Mouse (Mus musculus) adrenal gland, postnatal 36 days (tissue): Measurements from ENCODE around the gene Dnali1. TPM values are rescaled to one million over a fixed set of nuclear protein-coding genes. Genes with fewer than 3 reads are reported as not detected.
A peak's percentile ranks its signal among the peaks of the same experiment; 100 is the strongest.

Source experiments
- DNase-seq, 2 experiments: peaks; one replicate each; pipeline ENCODE4 v3.0.0; 2021; ENCODE audit warnings: mixed read lengths in 1 of 2
- total RNA-seq, 2 experiments: library from RNA; stranded (reverse); gene quantifications; 2 replicates each; pipeline ENCODE4 v1.2.3; 2021

The Dnali1 gene
- total RNA-seq, 2 experiments from 2014 or later = not detected

DNA sequence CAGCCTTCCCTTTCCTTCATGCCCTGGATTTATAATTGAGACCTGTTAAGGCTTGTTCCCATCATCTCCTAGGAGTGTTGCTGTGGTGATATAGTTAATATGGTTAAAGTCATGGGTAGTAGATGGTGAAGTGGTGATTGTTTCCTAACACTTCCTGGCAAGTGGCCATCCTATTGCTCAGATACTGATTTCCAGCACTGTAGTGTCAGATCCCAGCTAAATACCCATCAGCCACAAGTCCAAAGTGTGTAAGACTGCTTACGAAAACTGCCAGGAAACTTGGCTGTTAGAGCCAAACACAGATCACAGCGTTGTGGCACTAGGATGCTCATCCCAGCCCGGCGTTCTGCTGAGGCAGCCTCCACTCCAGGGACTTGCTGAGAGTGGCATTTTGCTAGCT is 31.2 kb downstream of the Dnali1 start:
- peak in 1 of 2 experiments; percentile 20 for DNase-seq

DNA sequence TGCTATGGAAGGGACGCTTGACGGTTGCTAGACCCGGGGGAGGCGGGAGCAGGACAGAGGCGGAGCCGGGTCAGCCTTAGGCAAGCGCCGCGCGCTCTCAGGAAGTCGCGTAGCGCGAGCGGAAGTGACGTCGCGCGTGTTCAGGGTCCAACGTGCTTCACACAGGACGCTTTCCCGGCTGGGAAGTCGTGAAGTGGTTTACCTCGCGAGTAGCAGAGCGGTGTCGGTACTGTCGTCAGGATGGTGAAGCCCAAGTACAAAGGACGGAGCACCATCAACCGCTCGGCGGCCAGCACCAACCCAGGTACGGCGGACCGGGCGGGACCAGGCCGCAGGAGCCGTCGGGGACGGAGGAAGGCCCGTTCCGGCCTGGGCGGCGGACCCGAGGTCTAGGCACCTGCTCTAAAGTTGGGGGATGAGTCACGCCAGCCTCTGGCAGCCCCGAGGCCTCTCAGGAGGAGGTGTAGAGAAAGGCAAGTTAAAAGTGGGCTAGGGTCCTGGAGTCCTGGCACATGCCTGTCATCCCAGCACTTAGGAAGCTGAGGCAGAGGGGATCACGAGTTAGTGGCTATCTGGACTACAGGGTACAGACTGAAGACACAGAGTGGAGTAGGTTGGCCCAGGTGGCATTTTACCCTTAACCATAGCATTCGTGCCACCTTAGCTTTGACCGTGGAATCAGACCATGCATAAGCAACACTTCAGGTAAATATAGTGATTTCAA is 35.5 kb downstream of the Dnali1 start:
- peak; percentile 98 for DNase-seq

DNA sequence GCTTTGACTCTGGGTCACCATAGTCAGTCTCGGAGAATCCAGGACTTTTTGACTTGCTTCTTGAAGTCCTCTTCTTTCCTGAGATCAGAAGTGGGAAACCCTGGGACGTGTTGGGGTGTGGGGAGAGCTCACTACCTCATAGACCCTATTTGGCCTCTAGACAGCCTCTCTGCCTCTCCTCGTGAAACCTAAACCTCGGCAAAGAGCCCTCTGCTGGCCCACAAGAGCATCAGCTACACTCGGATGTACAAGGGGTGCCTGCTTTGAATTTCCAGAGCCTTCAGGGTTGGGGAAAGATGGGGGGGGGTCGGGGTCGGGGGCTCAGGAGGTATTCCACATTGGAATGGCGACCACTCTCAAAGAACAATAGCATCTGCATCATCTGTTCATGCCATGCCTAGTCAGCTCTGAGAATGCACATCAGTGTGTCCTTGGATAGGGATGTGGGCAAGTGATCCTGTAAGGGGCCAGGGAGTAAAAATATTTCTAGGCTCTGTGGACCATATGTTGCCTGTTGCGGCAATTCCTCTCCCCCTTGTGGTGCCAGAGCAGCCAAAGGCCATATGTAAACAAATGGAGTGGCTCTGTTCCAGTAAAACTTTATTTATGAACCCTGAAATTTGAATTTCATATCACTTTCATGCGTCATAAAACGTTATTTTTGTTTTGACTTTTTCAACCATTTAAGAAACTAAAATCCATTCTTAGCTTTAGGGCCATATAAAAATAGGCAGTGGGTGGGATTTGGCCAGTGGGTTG is 44.5 kb downstream of the Dnali1 start:
- no peak for DNase-seq

DNA sequence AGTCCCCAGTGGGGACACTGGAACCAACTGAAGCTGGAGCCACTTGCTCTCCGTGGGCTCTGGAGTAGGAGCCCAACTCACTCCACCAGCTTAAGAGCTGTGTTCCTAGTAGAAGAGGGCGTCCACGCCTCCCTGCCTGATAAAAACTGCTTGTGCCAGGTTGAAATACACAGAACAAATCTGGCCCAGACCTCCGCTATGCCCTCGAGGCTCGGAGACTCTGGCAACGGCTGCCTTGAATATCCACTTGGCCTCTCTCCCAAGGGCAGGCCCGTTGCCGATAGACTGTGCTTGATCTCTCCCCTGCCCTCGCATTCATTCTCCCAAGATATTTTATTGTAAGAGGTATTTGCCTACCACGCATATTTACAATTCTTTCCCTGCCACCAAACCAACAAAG is 48.1 kb downstream of the Dnali1 start:
- peak; percentile 79 to 84 for DNase-seq

DNA sequence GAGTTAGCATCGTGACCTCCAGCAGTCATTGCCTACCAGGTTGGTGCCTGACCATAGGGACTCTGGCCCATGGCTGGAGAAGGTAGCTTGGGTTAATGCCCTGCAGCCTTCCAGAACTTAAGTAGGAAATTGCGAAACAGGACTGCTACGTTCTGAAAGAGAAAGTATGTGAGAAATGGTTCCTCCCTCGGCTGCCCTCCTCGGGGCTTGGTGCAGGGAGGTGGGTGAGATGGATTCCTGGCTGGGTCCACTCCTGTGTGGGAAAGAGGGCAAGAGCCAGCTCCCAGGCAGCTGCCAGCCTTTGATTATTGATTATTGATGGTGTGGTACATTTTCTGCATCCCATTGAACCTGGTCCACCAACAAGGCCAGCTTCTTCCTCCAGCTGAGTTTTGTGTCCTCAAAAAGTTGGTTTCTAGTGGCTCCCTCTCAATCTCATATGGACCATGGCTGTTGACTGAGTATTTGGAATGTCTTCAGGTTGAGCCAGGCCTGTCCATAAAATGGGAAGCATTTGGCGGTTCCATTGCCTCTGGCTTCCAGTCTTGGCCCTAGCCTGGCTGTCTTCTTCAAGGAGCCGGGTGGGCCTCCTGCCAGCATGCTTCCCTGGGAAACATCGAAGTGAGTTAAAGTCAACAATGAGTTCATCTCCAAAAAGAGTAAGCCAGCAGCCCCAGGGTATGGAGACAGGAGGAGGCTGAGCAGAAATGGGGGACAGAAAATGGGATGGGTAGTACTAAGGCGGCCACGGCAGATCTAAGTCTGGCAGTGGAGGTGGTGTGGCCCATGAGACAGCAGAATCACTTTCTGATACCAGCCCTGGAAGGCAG is 49.5 kb downstream of the Dnali1 start, which contains the start of gene Gnl2:
Gene Gnl2 (plus strand): TSS at position 780 of the 830 bp plus-strand sequence.
- DNase-seq = no peak

DNA sequence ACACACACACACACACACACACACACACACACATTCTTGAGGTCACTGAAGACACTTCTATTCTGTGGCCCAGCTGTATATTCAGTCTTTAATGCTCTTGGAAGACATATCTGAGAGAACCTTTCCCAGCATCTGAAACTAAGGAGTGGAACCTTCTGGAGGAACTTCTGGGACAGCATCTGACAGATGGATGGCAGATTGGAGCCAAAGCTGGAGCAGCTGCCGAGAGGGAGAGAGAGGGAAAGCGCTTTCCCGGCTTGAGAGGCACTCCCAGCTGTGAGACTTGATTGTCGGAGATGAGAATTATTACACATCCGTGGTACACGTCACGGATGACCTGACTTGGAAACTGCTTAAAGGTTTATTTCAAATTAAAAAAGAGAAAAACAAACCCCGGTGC is 56.8 kb downstream of the Dnali1 start:
- no peak for DNase-seq

DNA sequence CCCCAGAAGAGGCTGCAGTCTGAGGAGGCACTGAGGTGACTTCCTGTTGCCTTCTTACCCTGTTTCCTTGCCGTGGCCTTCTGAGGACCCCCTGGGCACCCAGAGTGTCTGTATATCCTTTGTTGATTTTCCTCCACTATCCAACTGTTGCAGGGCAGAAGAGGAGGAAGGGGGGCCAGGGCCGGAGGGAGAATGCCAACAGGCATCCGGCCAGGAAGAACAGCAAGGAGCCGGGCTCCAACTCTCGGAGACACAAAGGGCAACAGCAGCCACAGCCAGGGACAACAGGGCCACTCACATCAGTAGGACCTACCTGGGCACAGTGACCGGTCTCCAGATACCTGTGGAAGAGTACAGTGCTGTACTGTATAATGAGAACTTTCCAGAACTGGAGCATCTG is 57.3 kb downstream of the Dnali1 start:
- DNase-seq = no peak

DNA sequence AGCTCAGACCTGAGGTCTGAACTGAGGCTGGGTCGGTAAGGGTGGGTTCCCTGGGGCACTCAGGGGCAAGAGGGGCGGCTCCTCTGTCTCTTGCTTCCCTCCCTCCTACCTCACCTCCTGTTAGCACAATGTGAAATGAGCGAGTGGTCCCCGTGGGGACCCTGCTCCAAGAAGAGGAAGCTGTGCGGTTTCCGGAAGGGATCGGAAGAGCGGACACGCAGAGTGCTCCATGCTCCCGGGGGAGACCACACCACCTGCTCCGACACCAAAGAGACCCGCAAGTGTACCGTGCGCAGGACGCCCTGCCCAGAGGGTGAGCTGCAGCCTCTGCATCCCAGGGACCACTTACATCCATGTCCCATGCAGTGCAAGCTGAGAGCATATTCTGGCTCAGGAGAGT is 58.0 kb downstream of the Dnali1 start:
- DNase-seq = no peak

Other genes with a start within 250 kb of the Dnali1 start
- 10 to 100 TPM; 47.0 to 50.6 TPM for gene Yrdc, start 215.0 kb downstream of the Dnali1 start, total RNA-seq
- 10 to 100 TPM; 43.4 to 49.2 TPM for gene 1110065P20Rik, start 214.5 kb downstream of the Dnali1 start, total RNA-seq
- 1 to 10 TPM; 3.8 to 4.4 TPM for gene Maneal, start 203.5 kb downstream of the Dnali1 start, total RNA-seq
- 1 to 10 TPM; 2.4 to 3.3 TPM for gene Epha10, start 184.8 kb downstream of the Dnali1 start, total RNA-seq
- gene 9930104L06Rik, start 128.7 kb downstream of the Dnali1 start, total RNA-seq = 10 to 100 TPM in 1 of 2 experiments, 1 to 10 TPM in 1; 9.8 to 17.9 TPM
- 1 to 10 TPM; 5.7 to 7.6 TPM for gene Cdca8, start 126.4 kb downstream of the Dnali1 start, total RNA-seq
- 1 to 10 TPM; 4.0 to 4.6 TPM for gene Rspo1, start 79.3 kb downstream of the Dnali1 start, total RNA-seq
- gene Gnl2, start 49.1 kb downstream of the Dnali1 start, total RNA-seq = 10 to 100 TPM; 44.9 to 63.1 TPM
- gene Snip1, start 969 bp upstream of the Dnali1 start, total RNA-seq = 10 to 100 TPM; 18.3 to 20.0 TPM
- gene Meaf6, start 19.4 kb upstream of the Dnali1 start, total RNA-seq = 10 to 100 TPM; 30.3 to 36.2 TPM
- 1 to 10 TPM; 5.8 to 7.6 TPM for gene Zc3h12a, start 62.1 kb upstream of the Dnali1 start, total RNA-seq